Mouse (Mus musculus) MEL (cell line): ENCODE data around the gene Tssk4.

ENCODE experiments used
- EP300 ChIP-seq, 2 experiments: IDR thresholded peaks; 2 replicates each; pipeline ENCODE4 v1.6.1; 2011; ENCODE audit warnings: improper control_type of control experiment in 2 of 2, low read length in 2 of 2, low read depth in 1 of 2, mild to moderate bottlenecking in 1 of 2
- GATA1 ChIP-seq: IDR thresholded peaks from 2 replicates; pipeline ENCODE4 v1.6.1; 2011; ENCODE audit warnings: low read depth, low read length, improper control_type of control experiment
- POLR2AphosphoS5 ChIP-seq: IDR thresholded peaks from 2 replicates; pipeline ENCODE4 v1.6.1; 2012; ENCODE audit warnings: low read depth, borderline replicate concordance, mild to moderate bottlenecking, inconsistent platforms, low read length, moderate library complexity, mixed read lengths
- TCF12 ChIP-seq: IDR thresholded peaks from 2 replicates; pipeline ENCODE4 v1.6.1; 2014; ENCODE audit warnings: low read depth, mild to moderate bottlenecking, inconsistent platforms, low read length, improper control_type of control experiment, moderate library complexity

DNA sequence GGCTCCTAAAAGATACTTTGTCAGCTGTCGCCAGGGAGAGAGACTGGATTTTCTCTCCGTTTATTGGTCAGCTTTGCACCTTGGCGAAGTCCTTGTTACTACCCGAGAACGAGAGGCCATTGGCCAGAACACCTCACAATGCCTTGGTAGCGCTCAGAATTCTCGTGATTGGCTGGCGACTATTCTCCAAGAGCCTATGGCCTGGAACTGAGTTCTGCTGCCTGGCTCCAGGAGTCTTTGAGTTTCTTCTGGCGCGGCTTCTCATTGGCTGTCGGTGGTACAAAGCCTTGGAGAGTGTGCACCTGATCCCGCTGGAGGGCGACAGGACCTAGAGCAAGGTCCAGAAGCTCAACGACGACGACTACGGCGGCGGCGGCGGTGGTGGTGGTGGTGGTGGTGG lies 32.2 kb upstream of the Tssk4 start, which contains the start of gene Rec8:
- no peak for TF ChIP-seq GATA1
- no peak for TF ChIP-seq EP300 (IDR thresholded peaks at IDR 0.05; ENCODE audit: low read depth in 1 of 2, low read length in 2 of 2)
- no peak for TF ChIP-seq POLR2AphosphoS5
- TF ChIP-seq TCF12: no peak
